Mouse (Mus musculus) bone marrow, adult 2 months (tissue): Measurements from ENCODE around the gene Nosip.

ENCODE experiments used
- CTCF ChIP-seq: fragments of 200-500 bp; IDR thresholded peaks from 2 replicates; pipeline ENCODE4 v1.5.1; 2011; ENCODE audit warnings: low read length, control low read depth; ENCODE audit not compliant: control insufficient read depth, insufficient read depth
- POLR2A ChIP-seq: fragments of 200-500 bp; IDR thresholded peaks from 2 replicates; pipeline ENCODE4 v1.6.1; 2011; ENCODE audit warnings: low read depth, mild to moderate bottlenecking, control low read depth, low read length, borderline replicate concordance; ENCODE audit not compliant: control insufficient read depth

- TF ChIP-seq POLR2A = no peak
- TF ChIP-seq CTCF = no peak
Measured at GRCm38 (mm10) chr7:45112529-45112928, 50.3 kb downstream of the Nosip start.
